Mouse (Mus musculus): ENCODE data around the gene Alg9. TPM values are rescaled to one million over a fixed set of nuclear protein-coding genes. Genes with fewer than 3 reads are reported as not detected.

Gene Alg9
- polyA plus RNA-seq, 1 experiment from 2014 or later: 57.9 TPM

DNA sequence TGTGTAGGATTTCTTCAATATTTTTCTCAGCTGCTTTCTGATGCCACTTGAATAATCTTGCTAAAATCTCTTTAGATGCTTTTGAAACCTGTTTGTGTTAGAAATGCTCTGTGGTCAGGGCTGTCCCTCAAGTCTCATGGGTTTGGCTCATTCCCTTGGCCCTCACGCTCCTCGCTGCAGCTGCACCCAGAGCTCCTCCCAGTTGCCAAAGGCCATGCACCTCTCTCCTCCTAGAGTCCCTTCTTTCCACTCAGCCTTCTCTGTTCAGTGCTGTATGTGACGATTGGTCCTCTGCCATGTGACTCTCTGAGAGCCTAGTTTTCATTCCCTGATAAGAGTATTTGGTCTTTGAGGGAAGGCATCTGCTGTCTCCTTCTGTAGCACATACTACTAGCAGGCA is 102.6 kb downstream of the Alg9 start:
- Histone ChIP-seq H3K9ac (ENCODE audit: low read depth, low read length) (no peak overlapping the region), H3K27ac (ENCODE audit: low read depth, low read length) (no peak overlapping the region), H3K4me3 (ENCODE audit: low read length) (no peak overlapping the region), H3K4me1 (ENCODE audit: control insufficient read depth, insufficient read depth, low read depth, low read length) (no peaks in the 10 kb centered on the region), H3K36me3 (ENCODE audit: control insufficient read depth, insufficient read depth, low read length) (peaks cover 15% of the 10 kb centered on the region), H3K27me3 (replicated peaks; ENCODE audit: control insufficient read depth, insufficient read depth, low read length) (no peaks in the 10 kb centered on the region), H3K4me2 (ENCODE audit: low read length) (no peak overlapping the region), H3K9me3 (ENCODE audit: control insufficient read depth, low read length) (no peaks in the 10 kb centered on the region)
- no peak for ATAC-seq
- 89% methylated on average over 3 of the region's 3 CpGs for WGBS

DNA sequence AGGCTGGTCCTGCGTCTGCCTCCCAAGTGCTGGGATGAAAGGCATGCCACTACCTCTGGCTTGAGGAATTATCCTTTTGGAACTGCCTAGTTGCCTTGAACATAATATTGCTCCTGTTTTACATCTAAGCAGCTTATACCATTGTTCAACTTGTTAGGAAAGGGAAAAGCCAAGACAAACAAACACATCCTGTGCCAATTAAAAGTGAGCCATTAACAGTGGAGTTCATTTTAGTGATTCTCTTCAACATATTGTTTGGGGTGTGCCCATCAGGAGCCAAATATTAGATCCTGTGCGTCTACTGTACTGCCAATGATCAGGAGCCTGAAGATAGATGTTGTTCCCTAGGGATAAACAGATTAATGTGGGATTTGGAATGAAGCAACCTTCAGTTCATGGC is 107.4 kb downstream of the Alg9 start:
- Histone ChIP-seq H3K4me2 (ENCODE audit: low read length) (no peak overlapping the region), H3K27me3 (replicated peaks; ENCODE audit: control insufficient read depth, insufficient read depth, low read length) (no peaks in the 10 kb centered on the region), H3K9me3 (ENCODE audit: control insufficient read depth, low read length) (no peaks in the 10 kb centered on the region), H3K4me1 (ENCODE audit: control insufficient read depth, insufficient read depth, low read depth, low read length) (peaks cover 10% of the 10 kb centered on the region; the same call in 1 of the 2 replicates), H3K4me3 (ENCODE audit: low read length) (no peak overlapping the region), H3K27ac (ENCODE audit: low read depth, low read length) (no peak overlapping the region), H3K36me3 (ENCODE audit: control insufficient read depth, insufficient read depth, low read length) (peaks cover 15% of the 10 kb centered on the region), H3K9ac (ENCODE audit: low read depth, low read length) (no peak overlapping the region)
- WGBS: 80% methylated on average over 2 of the region's 2 CpGs
- ATAC-seq: no peak

GRCm38 (mm10) chr9:50884093-50884492 is 109.3 kb downstream of the Alg9 start:
- Histone ChIP-seq H3K27ac (ENCODE audit: low read depth, low read length) (no peak overlapping the region), H3K36me3 (ENCODE audit: control insufficient read depth, insufficient read depth, low read length) (peaks cover 12% of the 10 kb centered on the region), H3K27me3 (replicated peaks; ENCODE audit: control insufficient read depth, insufficient read depth, low read length) (no peaks in the 10 kb centered on the region), H3K9ac (ENCODE audit: low read depth, low read length) (no peak overlapping the region), H3K4me2 (ENCODE audit: low read length) (no peak overlapping the region), H3K4me1 (ENCODE audit: control insufficient read depth, insufficient read depth, low read depth, low read length) (peaks cover 16% of the 10 kb centered on the region), H3K4me3 (ENCODE audit: low read length) (no peak overlapping the region), H3K9me3 (ENCODE audit: control insufficient read depth, low read length) (no peaks in the 10 kb centered on the region)
- no peak for ATAC-seq
- WGBS: 81% methylated on average over 8 of the region's 8 CpGs

DNA sequence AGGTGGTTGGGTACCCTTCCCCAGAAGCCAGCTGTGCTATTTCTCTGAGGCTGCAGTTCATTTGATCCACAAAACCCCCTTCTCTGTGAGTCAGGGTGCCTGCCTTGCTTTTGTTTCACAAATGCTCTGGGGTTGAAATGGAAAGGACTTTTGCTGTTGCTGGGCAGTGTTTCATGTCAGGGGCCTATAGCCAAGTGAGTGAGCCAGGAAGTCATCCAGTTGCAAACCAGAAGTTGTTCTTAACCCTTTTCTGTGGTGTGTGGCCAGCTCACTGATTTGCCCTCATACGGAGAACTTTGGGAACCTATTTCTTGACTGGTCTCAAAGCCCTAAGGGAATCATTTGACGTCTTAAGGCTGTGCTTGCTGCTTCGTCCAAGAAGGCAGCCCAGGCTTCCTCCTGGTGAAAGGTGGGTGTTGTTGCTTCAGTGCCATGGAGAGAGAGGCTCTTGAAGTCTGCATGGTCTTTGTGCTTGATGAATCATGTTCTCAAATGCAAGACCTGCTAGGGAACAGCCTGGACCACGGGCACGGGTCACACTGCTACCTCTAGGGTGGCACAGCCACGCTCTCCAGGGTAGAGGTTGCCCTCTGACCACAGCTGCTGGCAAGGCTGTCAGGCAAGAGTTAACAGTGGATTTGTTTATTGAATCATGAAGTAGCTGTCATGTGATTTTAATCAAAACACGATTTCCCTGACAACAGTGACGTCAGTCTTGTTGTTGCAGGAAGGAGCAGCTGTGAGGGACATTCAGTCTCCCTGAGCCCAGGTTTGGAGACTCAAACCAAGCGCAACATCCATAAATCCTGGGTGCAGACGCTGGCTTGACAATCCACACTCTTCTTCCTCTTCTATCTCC is 110.2 kb downstream of the Alg9 start:
- Histone ChIP-seq H3K4me2 (ENCODE audit: low read length) (no peak overlapping the region), H3K9ac (ENCODE audit: low read depth, low read length) (no peak overlapping the region), H3K4me3 (ENCODE audit: low read length) (no peak overlapping the region), H3K4me1 (ENCODE audit: control insufficient read depth, insufficient read depth, low read depth, low read length) (peaks cover 16% of the 10 kb centered on the region), H3K36me3 (ENCODE audit: control insufficient read depth, insufficient read depth, low read length) (peaks cover 6% of the 10 kb centered on the region), H3K27ac (ENCODE audit: low read depth, low read length) (no peak overlapping the region; the same call in 1 of the 2 replicates), H3K9me3 (ENCODE audit: control insufficient read depth, low read length) (no peaks in the 10 kb centered on the region), H3K27me3 (replicated peaks; ENCODE audit: control insufficient read depth, insufficient read depth, low read length) (no peaks in the 10 kb centered on the region)
- ATAC-seq: peak; percentile 17; the same call in 1 of the 2 replicates
- 57% methylated on average over 10 of the region's 10 CpGs for WGBS

DNA sequence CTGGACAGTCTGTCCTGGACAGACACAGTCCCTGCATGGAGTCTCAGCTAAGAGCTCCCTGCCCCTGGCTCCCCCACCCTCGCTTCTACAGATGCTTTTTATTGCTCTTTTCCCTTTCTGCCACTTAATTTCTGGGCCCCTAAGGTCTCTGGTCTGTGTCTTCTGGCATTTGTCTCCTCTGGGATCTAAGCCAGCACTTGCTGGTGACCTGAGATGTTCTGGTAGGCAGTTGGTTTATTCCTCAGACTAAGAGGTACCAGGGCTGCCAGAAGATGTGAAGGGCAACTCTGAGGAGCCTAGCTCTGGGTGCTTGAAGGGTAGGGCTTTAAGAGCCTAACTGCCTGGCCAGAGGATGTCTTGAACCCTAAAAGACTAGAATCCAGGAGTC is 110.8 kb downstream of the Alg9 start:
- Histone ChIP-seq H3K9ac (ENCODE audit: low read depth, low read length) (no peak overlapping the region), H3K4me2 (ENCODE audit: low read length) (no peak overlapping the region), H3K36me3 (ENCODE audit: control insufficient read depth, insufficient read depth, low read length) (peaks cover 3% of the 10 kb centered on the region), H3K4me1 (ENCODE audit: control insufficient read depth, insufficient read depth, low read depth, low read length) (peaks cover 16% of the 10 kb centered on the region), H3K9me3 (ENCODE audit: control insufficient read depth, low read length) (no peaks in the 10 kb centered on the region), H3K4me3 (ENCODE audit: low read length) (no peak overlapping the region), H3K27me3 (replicated peaks; ENCODE audit: control insufficient read depth, insufficient read depth, low read length) (no peaks in the 10 kb centered on the region), H3K27ac (ENCODE audit: low read depth, low read length) (0 out of 2 replicates have a peak overlapping the region, but pooled peaks have one; percentile 29)
- 72% methylated on average over 1 of the region's 1 CpGs for WGBS
- no peak for ATAC-seq

DNA sequence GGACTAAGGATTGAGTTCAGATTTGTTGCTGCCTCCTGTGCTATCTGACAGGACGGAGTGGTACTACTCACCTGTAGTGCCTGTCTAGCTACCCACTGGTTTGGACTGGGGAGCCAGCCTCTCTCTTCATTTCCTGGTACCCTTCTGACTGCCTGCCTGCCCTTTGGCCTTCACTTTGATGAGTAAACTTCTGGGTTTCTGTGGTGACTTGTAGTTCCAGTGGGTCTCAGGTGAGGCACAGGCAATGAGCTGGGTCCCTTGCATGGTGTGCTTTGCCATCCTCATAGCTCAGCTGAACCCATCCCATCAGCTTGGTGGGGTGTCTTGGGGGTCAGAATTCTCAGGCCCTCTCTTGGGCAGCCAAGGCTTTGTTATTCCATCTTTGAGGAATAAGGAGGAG is 112.1 kb downstream of the Alg9 start:
- WGBS: 100% methylated on average over 1 of the region's 1 CpGs
- ATAC-seq: no peak

DNA sequence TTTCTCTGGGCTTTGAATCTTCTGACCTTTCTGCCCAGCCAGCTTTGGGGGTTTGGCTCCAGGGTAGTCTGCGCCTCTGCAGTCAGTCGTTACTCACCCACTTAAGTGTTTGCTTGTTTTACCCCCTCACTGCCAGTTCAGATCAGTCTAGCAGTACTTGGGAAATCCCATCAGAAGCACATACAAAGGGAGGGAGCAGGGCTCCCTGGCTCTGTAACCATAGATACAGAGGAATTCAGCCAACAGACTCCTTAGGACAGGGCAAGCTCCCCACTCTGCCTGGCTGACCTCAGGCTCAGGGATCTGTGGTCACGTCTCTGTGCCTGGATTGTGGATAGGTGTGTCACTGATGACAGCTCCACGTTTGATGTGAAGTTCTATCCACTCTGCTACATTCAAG is 112.5 kb downstream of the Alg9 start:
- Histone ChIP-seq H3K4me1 (ENCODE audit: control insufficient read depth, insufficient read depth, low read depth, low read length) (peaks cover 16% of the 10 kb centered on the region), H3K36me3 (ENCODE audit: control insufficient read depth, insufficient read depth, low read length) (no peaks in the 10 kb centered on the region; the same call in 1 of the 2 replicates), H3K27ac (ENCODE audit: low read depth, low read length) (no peak overlapping the region), H3K27me3 (replicated peaks; ENCODE audit: control insufficient read depth, insufficient read depth, low read length) (no peaks in the 10 kb centered on the region), H3K9ac (ENCODE audit: low read depth, low read length) (no peak overlapping the region), H3K4me2 (ENCODE audit: low read length) (no peak overlapping the region), H3K9me3 (ENCODE audit: control insufficient read depth, low read length) (no peaks in the 10 kb centered on the region), H3K4me3 (ENCODE audit: low read length) (no peak overlapping the region)
- ATAC-seq: peak; percentile 60; the same call in 1 of the 2 replicates
- WGBS: 51% methylated on average over 4 of the region's 4 CpGs

More for the DNA sequence above, 112.1 kb downstream of the Alg9 start:
- H3K9me3 ChIP-seq (ENCODE audit: control insufficient read depth, low read length): no peaks in the 10 kb centered on the region
- H3K36me3 ChIP-seq (ENCODE audit: control insufficient read depth, insufficient read depth, low read length): no peaks in the 10 kb centered on the region
- H3K27ac ChIP-seq (ENCODE audit: low read depth, low read length): no peak overlapping the region
- H3K4me3 ChIP-seq (ENCODE audit: low read length): no peak overlapping the region
- H3K4me2 ChIP-seq (ENCODE audit: low read length): no peak overlapping the region
- H3K27me3 ChIP-seq (replicated peaks; ENCODE audit: control insufficient read depth, insufficient read depth, low read length): no peaks in the 10 kb centered on the region
- peaks cover 16% of the 10 kb centered on the region for H3K4me1 ChIP-seq (ENCODE audit: control insufficient read depth, insufficient read depth, low read depth, low read length)
- H3K9ac ChIP-seq (ENCODE audit: low read depth, low read length): no peak overlapping the region

GRCm38 (mm10) chr9:50889211-50889610 is 114.4 kb downstream of the Alg9 start:
- Histone ChIP-seq H3K4me3 (ENCODE audit: low read length) (no peak overlapping the region), H3K27ac (ENCODE audit: low read depth, low read length) (no peak overlapping the region), H3K9me3 (ENCODE audit: control insufficient read depth, low read length) (no peaks in the 10 kb centered on the region), H3K36me3 (ENCODE audit: control insufficient read depth, insufficient read depth, low read length) (no peaks in the 10 kb centered on the region; the same call in 1 of the 2 replicates), H3K4me1 (ENCODE audit: control insufficient read depth, insufficient read depth, low read depth, low read length) (peaks cover 16% of the 10 kb centered on the region), H3K9ac (ENCODE audit: low read depth, low read length) (no peak overlapping the region), H3K27me3 (replicated peaks; ENCODE audit: control insufficient read depth, insufficient read depth, low read length) (no peaks in the 10 kb centered on the region), H3K4me2 (ENCODE audit: low read length) (no peak overlapping the region)
- WGBS: 87% methylated on average over 6 of the region's 6 CpGs
- no peak for ATAC-seq

DNA sequence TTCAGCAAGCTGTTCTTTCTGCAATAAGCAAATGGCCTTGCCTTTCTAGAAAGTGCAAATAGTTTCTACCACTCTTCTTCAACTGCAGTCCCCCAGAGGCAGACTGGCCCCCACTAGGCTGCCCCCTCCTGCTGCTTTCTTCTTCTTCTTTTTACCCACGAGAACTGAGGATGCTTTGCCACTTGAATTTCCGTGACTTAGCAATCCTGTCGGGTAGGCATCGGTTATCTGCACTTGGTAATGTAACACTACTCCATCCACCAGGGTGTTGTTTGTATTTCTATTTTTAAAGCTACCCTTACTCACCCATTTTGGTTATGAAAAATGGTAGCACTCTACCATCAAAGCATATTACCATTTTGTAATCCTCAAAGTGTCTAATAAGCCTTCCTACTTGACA is 115.1 kb downstream of the Alg9 start:
- H3K9ac ChIP-seq (ENCODE audit: low read depth, low read length): no peak overlapping the region
- H3K9me3 ChIP-seq (ENCODE audit: control insufficient read depth, low read length): no peaks in the 10 kb centered on the region
- WGBS: 80% methylated on average over 4 of the region's 4 CpGs
- no peak overlapping the region for H3K4me3 ChIP-seq (ENCODE audit: low read length)
- H3K36me3 ChIP-seq (ENCODE audit: control insufficient read depth, insufficient read depth, low read length): no peaks in the 10 kb centered on the region; the same call in 1 of the 2 replicates
- H3K4me2 ChIP-seq (ENCODE audit: low read length): no peak overlapping the region
- H3K27ac ChIP-seq (ENCODE audit: low read depth, low read length): no peak overlapping the region
- no peaks in the 10 kb centered on the region for H3K27me3 ChIP-seq (replicated peaks; ENCODE audit: control insufficient read depth, insufficient read depth, low read length)
- peaks cover 13% of the 10 kb centered on the region for H3K4me1 ChIP-seq (ENCODE audit: control insufficient read depth, insufficient read depth, low read depth, low read length)
- no peak for ATAC-seq
